Mouse (Mus musculus) splenic B cell, adult 2 months (primary cell): ENCODE data around the gene 6430550D23Rik.

Experiments used
- DNase-seq: peaks from one replicate; pipeline ENCODE4 v3.0.0-alpha.2; 2011; ENCODE audit warnings: low read depth, low spot score
- H3K27me3 ChIP-seq: 2 replicates; pipeline ENCODE4 v1.6.1; 2012; ENCODE audit warnings: mild to moderate bottlenecking, low read length, moderate library complexity, mixed read lengths; ENCODE audit not compliant: control insufficient read depth, poor library complexity, insufficient read depth, severe bottlenecking
- H3K36me3 ChIP-seq: 2 replicates; pipeline ENCODE4 v1.6.1; 2012; ENCODE audit warnings: mild to moderate bottlenecking, low read length, moderate library complexity, mixed read lengths; ENCODE audit not compliant: control insufficient read depth, poor library complexity, insufficient read depth, severe bottlenecking

Gene 6430550D23Rik

GRCm38 (mm10) chr2:156007888-156008532, at the start of gene 6430550D23Rik, which contains the start of gene Ergic3:
TSS of gene 6430550D23Rik (minus strand) at chr2:156007977.
TSS of gene Ergic3 (plus strand) at chr2:156008045.
- H3K27me3 ChIP-seq, result no peaks in the 10 kb centered on the region
- peak; percentile 99 for DNase-seq
- H3K36me3 ChIP-seq, result no peaks in the 10 kb centered on the region; the same call in 1 of the 2 replicates

- H3K27me3 ChIP-seq, result no peaks in the 10 kb centered on the region
- no peak for DNase-seq
Measured at GRCm38 (mm10) chr2:156052816-156053215, 45.0 kb upstream of the 6430550D23Rik start, which contains the start of gene Fer1l4. TSS of gene Fer1l4 (minus strand) at chr2:156052947.

GRCm38 (mm10) chr2:156047929-156048328, 40.2 kb upstream of the 6430550D23Rik start:
- H3K36me3 ChIP-seq, result no peaks in the 10 kb centered on the region
- H3K27me3 ChIP-seq, result no peaks in the 10 kb centered on the region
- peak; percentile 38 for DNase-seq

More at GRCm38 (mm10) chr2:156052816-156053215, 45.0 kb upstream of the 6430550D23Rik start, which contains the start of gene Fer1l4:
- no peaks in the 10 kb centered on the region for H3K36me3 ChIP-seq

GRCm38 (mm10) chr2:156042903-156043302, 35.1 kb upstream of the 6430550D23Rik start:
- Histone ChIP-seq H3K27me3 (no peaks in the 10 kb centered on the region), H3K36me3 (no peaks in the 10 kb centered on the region)
- no peak for DNase-seq

- no peaks in the 10 kb centered on the region for H3K36me3 ChIP-seq
- DNase-seq, result no peak
- no peaks in the 10 kb centered on the region for H3K27me3 ChIP-seq
Measured at GRCm38 (mm10) chr2:156039390-156039789, 31.6 kb upstream of the 6430550D23Rik start.

GRCm38 (mm10) chr2:156025482-156025881, 17.7 kb upstream of the 6430550D23Rik start:
- no peak for DNase-seq
- Histone ChIP-seq H3K36me3 (no peaks in the 10 kb centered on the region), H3K27me3 (no peaks in the 10 kb centered on the region)

- no peaks in the 10 kb centered on the region for H3K27me3 ChIP-seq
- H3K36me3 ChIP-seq, result peaks cover 4% of the 10 kb centered on the region
- DNase-seq, result no peak
Measured at GRCm38 (mm10) chr2:156021765-156022164, 14.0 kb upstream of the 6430550D23Rik start.

GRCm38 (mm10) chr2:156021219-156021618, 13.4 kb upstream of the 6430550D23Rik start:
- Histone ChIP-seq H3K27me3 (no peaks in the 10 kb centered on the region), H3K36me3 (peaks cover 6% of the 10 kb centered on the region)
- DNase-seq, result no peak

GRCm38 (mm10) chr2:156018106-156018505, 10.3 kb upstream of the 6430550D23Rik start:
- Histone ChIP-seq H3K36me3 (peaks cover 13% of the 10 kb centered on the region), H3K27me3 (no peaks in the 10 kb centered on the region)
- no peak for DNase-seq

- DNase-seq, result peak; percentile 45
Measured at GRCm38 (mm10) chr2:156005393-156005792, 2.4 kb downstream of the 6430550D23Rik start.

GRCm38 (mm10) chr2:155991863-155992321, 15.9 kb downstream of the 6430550D23Rik start:
- peaks cover 14% of the 10 kb centered on the region for H3K36me3 ChIP-seq
- no peak for DNase-seq
- no peaks in the 10 kb centered on the region for H3K27me3 ChIP-seq

More at GRCm38 (mm10) chr2:156005393-156005792, 2.4 kb downstream of the 6430550D23Rik start:
- Histone ChIP-seq H3K27me3 (no peaks in the 10 kb centered on the region), H3K36me3 (no peaks in the 10 kb centered on the region)

- DNase-seq, result no peak
- no peaks in the 10 kb centered on the region for H3K27me3 ChIP-seq
- H3K36me3 ChIP-seq, result peaks cover 17% of the 10 kb centered on the region
Measured at GRCm38 (mm10) chr2:155991151-155991550, 16.6 kb downstream of the 6430550D23Rik start.

- Histone ChIP-seq H3K36me3 (peaks cover 23% of the 10 kb centered on the region), H3K27me3 (no peaks in the 10 kb centered on the region)
- DNase-seq, result no peak
Measured at GRCm38 (mm10) chr2:155989085-155989484, 18.7 kb downstream of the 6430550D23Rik start.

- Histone ChIP-seq H3K36me3 (peaks cover 23% of the 10 kb centered on the region), H3K27me3 (no peaks in the 10 kb centered on the region)
- DNase-seq, result no peak
Measured at GRCm38 (mm10) chr2:155987131-155987530, 20.6 kb downstream of the 6430550D23Rik start.

GRCm38 (mm10) chr2:155985776-155986175, 22.0 kb downstream of the 6430550D23Rik start:
- peaks cover 18% of the 10 kb centered on the region for H3K36me3 ChIP-seq
- no peak for DNase-seq

More at GRCm38 (mm10) chr2:155985776-155986175, 22.0 kb downstream of the 6430550D23Rik start:
- H3K27me3 ChIP-seq, result no peaks in the 10 kb centered on the region
